Mouse (Mus musculus): ENCODE measurements around the gene Drc3. TPM values are rescaled to one million over a fixed set of nuclear protein-coding genes. Genes with fewer than 3 reads are reported as not detected.

Gene Drc3
- polyA plus RNA-seq, 1 experiment, result not detected

DNA sequence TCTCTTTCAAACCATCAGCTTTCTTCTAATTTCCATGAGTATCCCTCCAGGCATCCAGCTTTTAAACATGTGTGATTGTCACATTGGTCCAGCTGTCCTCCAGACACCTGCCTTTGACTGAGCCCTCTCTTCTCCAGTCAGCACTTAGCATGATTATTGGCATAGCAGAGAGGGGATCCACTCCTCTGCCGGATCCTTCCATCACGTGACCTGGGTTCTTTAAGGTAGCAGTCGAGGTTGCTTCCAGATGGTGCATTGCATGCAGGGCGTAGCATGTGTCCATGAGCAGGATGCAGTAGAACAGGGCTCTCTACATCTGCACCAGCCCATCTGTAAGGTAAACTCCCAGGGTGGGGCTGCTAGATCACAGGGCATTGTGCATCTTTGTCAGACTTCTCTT is 15.8 kb downstream of the Drc3 start:
- Histone ChIP-seq H3K27ac (ENCODE audit: insufficient read depth, low read depth, low read length) (no peak overlapping the region), H3K4me1 (ENCODE audit: control insufficient read depth, insufficient read depth, low read length) (no peaks in the 10 kb centered on the region), H3K4me3 (ENCODE audit: insufficient read depth, low read depth, low read length) (no peak overlapping the region)
- TF ChIP-seq POLR2A (IDR thresholded peaks at IDR 0.05; ENCODE audit: insufficient read depth, low read depth, low read length) (no peak), CTCF (IDR thresholded peaks at IDR 0.05; ENCODE audit: insufficient read depth, low read depth, low read length) (no peak)
- WGBS, result 77% methylated on average over 4 of the region's 4 CpGs

DNA sequence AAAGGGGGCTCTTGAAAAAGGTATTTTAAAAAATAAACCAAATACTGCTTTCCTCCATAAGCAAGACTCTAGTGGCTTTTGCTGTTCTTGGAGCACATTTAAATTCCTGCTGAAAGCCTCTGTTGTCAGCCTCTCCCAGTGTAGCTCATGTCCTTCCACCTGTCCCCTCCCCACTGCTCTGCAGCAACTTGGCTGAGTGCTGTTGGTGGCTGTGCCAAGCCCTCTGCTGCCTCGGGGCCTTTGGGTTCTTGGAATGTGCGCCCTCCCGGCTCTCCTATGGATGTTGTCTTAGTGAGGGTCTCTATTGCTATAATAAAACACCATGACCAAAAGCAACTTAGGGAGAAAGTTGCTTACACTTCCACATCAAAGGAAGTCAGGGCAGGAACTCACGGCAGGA is 16.3 kb downstream of the Drc3 start:
- H3K4me3 ChIP-seq (ENCODE audit: insufficient read depth, low read depth, low read length), result no peak overlapping the region
- WGBS, result 67% methylated on average over 4 of the region's 4 CpGs
- no peaks in the 10 kb centered on the region for H3K4me1 ChIP-seq (ENCODE audit: control insufficient read depth, insufficient read depth, low read length)
- TF ChIP-seq POLR2A (IDR thresholded peaks at IDR 0.05; ENCODE audit: insufficient read depth, low read depth, low read length), result no peak
- no peak for TF ChIP-seq CTCF (IDR thresholded peaks at IDR 0.05; ENCODE audit: insufficient read depth, low read depth, low read length)
- no peak overlapping the region for H3K27ac ChIP-seq (ENCODE audit: insufficient read depth, low read depth, low read length)

DNA sequence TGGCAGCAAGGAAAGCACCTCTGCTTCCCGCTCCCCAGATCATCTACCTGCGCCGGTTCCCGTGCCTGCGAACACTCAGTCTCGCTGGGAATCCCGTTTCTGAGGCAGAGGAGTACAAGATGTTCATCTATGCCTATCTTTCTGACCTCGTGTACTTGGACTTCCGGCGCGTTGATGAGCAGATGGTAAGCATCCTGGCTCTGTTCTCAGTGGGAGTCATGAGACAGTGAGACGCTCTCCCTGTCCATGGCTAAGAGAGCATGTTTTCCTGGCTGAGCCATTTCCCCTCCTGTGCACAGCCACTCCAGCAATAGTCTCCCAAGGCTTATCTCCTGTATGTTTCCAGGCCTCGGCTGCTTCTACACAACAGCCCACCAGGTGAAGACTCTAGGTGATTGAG is 17.3 kb downstream of the Drc3 start:
- Histone ChIP-seq H3K27ac (ENCODE audit: insufficient read depth, low read depth, low read length) (no peak overlapping the region), H3K4me1 (ENCODE audit: control insufficient read depth, insufficient read depth, low read length) (no peaks in the 10 kb centered on the region), H3K4me3 (ENCODE audit: insufficient read depth, low read depth, low read length) (no peak overlapping the region)
- WGBS, result 92% methylated on average over 13 of the region's 13 CpGs
- TF ChIP-seq POLR2A (IDR thresholded peaks at IDR 0.05; ENCODE audit: insufficient read depth, low read depth, low read length), result no peak
- TF ChIP-seq CTCF (IDR thresholded peaks at IDR 0.05; ENCODE audit: insufficient read depth, low read depth, low read length), result no peak

DNA sequence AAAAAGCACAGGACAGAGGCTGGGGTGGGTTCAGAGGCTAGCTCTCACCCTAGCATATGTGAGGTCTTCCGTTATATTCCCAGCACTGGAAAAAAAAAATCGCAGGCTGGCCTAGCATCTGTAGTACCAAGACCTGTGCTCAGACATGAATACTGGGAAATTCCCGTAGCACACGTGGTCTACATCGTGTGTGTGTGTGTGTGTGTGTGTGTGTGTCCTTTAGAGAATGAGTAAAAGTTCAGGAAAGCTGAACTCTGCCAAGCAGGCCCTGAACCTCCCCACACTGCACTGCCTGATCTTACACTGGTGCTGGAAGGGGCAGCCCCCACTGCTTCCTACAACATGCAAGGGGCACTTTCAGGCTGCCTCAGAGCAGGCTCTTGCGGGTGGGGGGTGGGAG is 21.4 kb downstream of the Drc3 start:
- Histone ChIP-seq H3K4me1 (ENCODE audit: control insufficient read depth, insufficient read depth, low read length) (no peaks in the 10 kb centered on the region), H3K4me3 (ENCODE audit: insufficient read depth, low read depth, low read length) (no peak overlapping the region), H3K27ac (ENCODE audit: insufficient read depth, low read depth, low read length) (no peak overlapping the region)
- TF ChIP-seq CTCF (IDR thresholded peaks at IDR 0.05; ENCODE audit: insufficient read depth, low read depth, low read length), result no peak
- 76% methylated on average over 6 of the region's 6 CpGs for WGBS

DNA sequence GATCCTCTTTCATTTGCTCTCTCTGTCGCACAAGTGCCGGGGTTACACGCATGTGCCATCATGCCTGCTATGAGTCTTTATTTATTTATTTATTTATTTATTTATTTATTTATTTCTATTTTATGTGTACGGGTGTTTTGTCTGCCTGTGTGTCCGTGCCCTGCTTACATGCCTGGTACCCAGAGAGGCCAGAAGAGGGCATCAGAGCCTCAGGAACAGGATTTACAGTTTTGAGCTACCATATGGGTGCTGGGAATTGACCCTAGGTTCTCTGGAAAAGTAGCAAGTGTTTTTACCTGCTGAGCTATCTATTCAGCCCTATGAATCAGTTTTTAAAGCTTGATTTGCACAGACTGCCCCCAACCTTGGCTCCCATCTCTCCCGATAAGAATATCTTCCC is 30.4 kb downstream of the Drc3 start:
- Histone ChIP-seq H3K4me1 (ENCODE audit: control insufficient read depth, insufficient read depth, low read length) (peaks cover 12% of the 10 kb centered on the region), H3K4me3 (ENCODE audit: insufficient read depth, low read depth, low read length) (no peak overlapping the region), H3K27ac (ENCODE audit: insufficient read depth, low read depth, low read length) (no peak overlapping the region)
- WGBS, result 95% methylated on average over 6 of the region's 6 CpGs
- TF ChIP-seq CTCF (IDR thresholded peaks at IDR 0.05; ENCODE audit: insufficient read depth, low read depth, low read length) (no peak), POLR2A (IDR thresholded peaks at IDR 0.05; ENCODE audit: insufficient read depth, low read depth, low read length) (no peak)

DNA sequence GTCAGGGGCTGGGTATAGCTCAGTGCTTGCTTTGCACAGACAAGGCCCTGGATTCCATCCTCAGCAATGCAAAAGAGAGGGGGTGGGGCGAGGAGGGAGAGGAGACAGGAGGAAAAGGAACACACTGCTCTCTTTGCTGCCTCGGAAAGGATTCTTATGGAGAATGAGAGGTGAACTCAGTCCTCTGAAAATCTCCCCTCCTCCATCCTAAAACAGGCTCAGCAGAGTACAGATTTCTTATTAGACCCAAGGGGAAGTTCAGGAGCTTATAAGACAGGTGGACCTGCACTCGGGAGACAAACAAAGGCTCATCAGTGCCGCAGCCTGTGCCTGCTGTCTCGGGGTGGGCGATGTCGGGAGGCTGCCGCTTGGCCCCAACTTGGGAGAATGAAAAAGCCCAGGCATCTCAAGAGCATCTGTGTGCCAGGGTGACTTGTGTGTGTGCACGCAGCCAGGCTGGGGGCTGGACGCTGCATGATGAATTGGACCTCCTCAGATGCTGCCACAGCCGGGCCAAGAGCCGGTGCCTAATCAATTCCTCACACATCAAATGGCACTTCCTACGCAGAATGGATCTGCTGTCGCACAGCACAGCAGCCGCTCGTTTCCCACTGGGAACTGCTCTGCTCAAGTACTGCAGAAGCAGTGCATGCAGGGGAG is 31.8 kb downstream of the Drc3 start:
- Histone ChIP-seq H3K4me3 (ENCODE audit: insufficient read depth, low read depth, low read length) (peak overlapping the region; percentile 1; the same call in 1 of the 2 replicates), H3K27ac (ENCODE audit: insufficient read depth, low read depth, low read length) (peak overlapping the region; percentile 10), H3K4me1 (ENCODE audit: control insufficient read depth, insufficient read depth, low read length) (peaks cover 12% of the 10 kb centered on the region)
- WGBS, result 6% methylated on average over 16 of the region's 16 CpGs
- no peak for TF ChIP-seq POLR2A (IDR thresholded peaks at IDR 0.05; ENCODE audit: insufficient read depth, low read depth, low read length)
- no peak for TF ChIP-seq CTCF (IDR thresholded peaks at IDR 0.05; ENCODE audit: insufficient read depth, low read depth, low read length)

DNA sequence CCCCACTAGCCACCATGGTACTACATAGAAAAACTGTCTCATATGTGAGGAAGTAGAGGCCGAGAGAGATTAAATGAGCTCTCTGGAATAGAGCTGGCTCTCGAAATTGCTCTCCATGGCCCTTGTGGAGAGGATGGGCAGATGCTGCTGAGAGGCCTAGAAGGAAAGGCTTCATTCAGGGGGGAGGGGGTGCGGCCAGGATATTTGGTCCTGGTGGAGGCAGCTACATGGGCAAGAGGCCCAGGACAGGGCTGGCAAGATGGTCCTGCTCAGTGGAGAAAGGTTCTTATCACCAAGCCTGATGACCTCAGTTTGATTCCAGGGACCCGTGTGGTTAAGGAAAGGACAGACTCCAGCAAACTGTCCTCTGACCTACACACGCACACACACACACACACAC is 32.8 kb downstream of the Drc3 start:
- Histone ChIP-seq H3K27ac (ENCODE audit: insufficient read depth, low read depth, low read length) (no peak overlapping the region), H3K4me3 (ENCODE audit: insufficient read depth, low read depth, low read length) (no peak overlapping the region), H3K4me1 (ENCODE audit: control insufficient read depth, insufficient read depth, low read length) (peaks cover 12% of the 10 kb centered on the region)
- 82% methylated on average over 5 of the region's 5 CpGs for WGBS
- TF ChIP-seq CTCF (IDR thresholded peaks at IDR 0.05; ENCODE audit: insufficient read depth, low read depth, low read length) (no peak), POLR2A (IDR thresholded peaks at IDR 0.05; ENCODE audit: insufficient read depth, low read depth, low read length) (no peak)

DNA sequence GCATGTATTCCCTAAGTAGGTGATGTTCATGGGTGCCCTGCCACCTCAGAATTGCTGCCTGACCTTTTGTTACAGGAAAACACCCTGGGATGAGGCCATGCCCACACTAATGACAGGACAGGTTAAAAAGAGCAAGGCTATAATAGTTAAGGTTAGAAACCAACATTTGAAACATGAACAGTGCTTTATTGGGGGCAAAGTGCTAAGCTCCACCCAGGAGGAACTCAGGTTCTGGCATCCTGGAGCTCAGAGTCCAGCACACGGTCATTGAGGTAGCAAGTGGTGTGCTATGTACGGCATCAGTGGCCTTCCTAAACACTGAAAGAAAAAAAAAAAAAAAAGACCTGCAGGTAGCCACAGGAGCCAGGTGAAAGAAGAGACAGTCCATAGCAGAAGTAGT is 34.8 kb downstream of the Drc3 start:
- H3K4me3 ChIP-seq (ENCODE audit: insufficient read depth, low read depth, low read length), result no peak overlapping the region
- H3K4me1 ChIP-seq (ENCODE audit: control insufficient read depth, insufficient read depth, low read length), result peaks cover 12% of the 10 kb centered on the region
- TF ChIP-seq CTCF (IDR thresholded peaks at IDR 0.05; ENCODE audit: insufficient read depth, low read depth, low read length), result no peak
- no peak for TF ChIP-seq POLR2A (IDR thresholded peaks at IDR 0.05; ENCODE audit: insufficient read depth, low read depth, low read length)
- WGBS, result 96% methylated on average over 2 of the region's 2 CpGs
- no peak overlapping the region for H3K27ac ChIP-seq (ENCODE audit: insufficient read depth, low read depth, low read length)

DNA sequence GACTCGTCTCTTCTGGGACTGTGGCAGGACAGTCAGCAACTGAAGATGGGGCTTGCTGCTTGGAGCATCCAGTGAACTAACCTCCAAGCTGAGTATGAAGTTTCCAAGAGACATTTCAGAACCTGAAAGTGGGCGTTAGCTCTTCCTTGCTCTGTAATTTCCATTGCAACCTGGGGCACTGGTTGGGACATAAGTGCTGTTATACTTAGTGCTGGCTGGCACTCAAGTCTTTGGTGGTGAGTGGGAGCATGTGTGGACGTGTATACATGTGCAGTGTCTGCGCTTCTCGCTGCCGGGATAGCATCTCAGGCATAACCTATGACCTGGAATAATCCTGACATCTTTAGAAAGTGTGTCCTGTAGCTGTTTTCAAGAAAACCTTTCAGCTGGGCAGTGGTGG is 38.2 kb downstream of the Drc3 start:
- WGBS, result 85% methylated on average over 6 of the region's 6 CpGs
- TF ChIP-seq POLR2A (IDR thresholded peaks at IDR 0.05; ENCODE audit: insufficient read depth, low read depth, low read length) (no peak), CTCF (IDR thresholded peaks at IDR 0.05; ENCODE audit: insufficient read depth, low read depth, low read length) (no peak)
- Histone ChIP-seq H3K4me1 (ENCODE audit: control insufficient read depth, insufficient read depth, low read length) (no peaks in the 10 kb centered on the region), H3K27ac (ENCODE audit: insufficient read depth, low read depth, low read length) (no peak overlapping the region), H3K4me3 (ENCODE audit: insufficient read depth, low read depth, low read length) (no peak overlapping the region)

DNA sequence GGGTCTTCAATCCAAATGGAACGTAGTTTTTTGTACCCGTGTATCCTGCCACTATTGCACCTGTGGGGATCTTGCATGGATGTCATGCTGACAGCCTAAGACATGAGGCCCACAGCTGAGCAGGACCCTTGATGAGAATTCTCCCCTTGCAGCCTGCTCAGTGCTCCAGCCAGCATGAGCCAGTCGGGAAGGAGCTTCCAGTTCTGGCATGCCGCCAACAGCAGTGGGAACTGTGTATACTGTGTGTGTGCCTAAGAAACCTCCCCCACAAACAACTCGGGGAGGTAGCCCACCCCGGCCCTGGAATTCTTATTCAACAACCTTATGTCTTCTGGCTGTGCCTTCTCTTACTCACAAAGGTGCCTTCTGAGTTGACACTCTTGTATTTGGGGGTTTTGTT is 43.4 kb downstream of the Drc3 start:
- Histone ChIP-seq H3K4me3 (ENCODE audit: insufficient read depth, low read depth, low read length) (no peak overlapping the region), H3K27ac (ENCODE audit: insufficient read depth, low read depth, low read length) (no peak overlapping the region)
- 33% methylated on average over 6 of the region's 6 CpGs for WGBS

More for the DNA sequence above, 43.4 kb downstream of the Drc3 start:
- 0 out of 2 replicates have a peak, but pooled peaks cover 2% of the 10 kb centered on the region for H3K4me1 ChIP-seq (ENCODE audit: control insufficient read depth, insufficient read depth, low read length)
- no peak for TF ChIP-seq POLR2A (IDR thresholded peaks at IDR 0.05; ENCODE audit: insufficient read depth, low read depth, low read length)
- no peak for TF ChIP-seq CTCF (IDR thresholded peaks at IDR 0.05; ENCODE audit: insufficient read depth, low read depth, low read length)

Data from olfactory bulb, adult 2 months (tissue).